Mouse (Mus musculus) midbrain, postnatal 0 days (tissue): ENCODE data around the gene Gm47985. TPM values are rescaled to one million over a fixed set of nuclear protein-coding genes. Genes with fewer than 3 reads are reported as not detected.

ENCODE experiments used
- ATAC-seq: fragments of 200-750 bp; cut with Nextera tagmentation; 2 replicates; pipeline ENCODE4 v1.8.0; 2017; ENCODE audit warnings: moderate number of reproducible peaks, mild to moderate bottlenecking, moderate TSS enrichment, moderate library complexity; ENCODE audit not compliant: low FRiP score
- DNase-seq: peaks from one replicate; pipeline ENCODE4 v3.0.0-alpha.2; 2015; ENCODE audit warnings: low spot score
- H3K27ac ChIP-seq: fragments of 300-500 bp; sonication (generic); 2 replicates; pipeline ENCODE4 v1.5.1; 2014; ENCODE audit warnings: low read depth, mild to moderate bottlenecking, low read length, mixed read lengths
- H3K27me3 ChIP-seq: fragments of 300-500 bp; sonication (generic); 2 replicates; pipeline ENCODE4 v1.6.1; 2014; ENCODE audit warnings: low read length, control low read depth, mixed read lengths; ENCODE audit not compliant: insufficient read depth
- H3K36me3 ChIP-seq: fragments of 300-500 bp; sonication (generic); 2 replicates; pipeline ENCODE4 v1.6.1; 2014; ENCODE audit warnings: low read length, control low read depth, mixed read lengths; ENCODE audit not compliant: insufficient read depth
- H3K4me1 ChIP-seq: fragments of 300-500 bp; sonication (generic); 2 replicates; pipeline ENCODE4 v1.6.1; 2014; ENCODE audit warnings: mild to moderate bottlenecking, control low read depth, antibody characterized with exemption, low read length, mixed read lengths; ENCODE audit not compliant: insufficient read depth
- H3K4me2 ChIP-seq: fragments of 300-500 bp; sonication (generic); 2 replicates; pipeline ENCODE4 v1.6.1; 2014; ENCODE audit warnings: low read depth, mild to moderate bottlenecking, low read length, mixed read lengths; ENCODE audit not compliant: poor library complexity, severe bottlenecking
- H3K4me3 ChIP-seq: fragments of 300-500 bp; sonication (generic); 2 replicates; pipeline ENCODE4 v1.5.1; 2014; ENCODE audit warnings: low read depth, mild to moderate bottlenecking, low read length, moderate library complexity
- H3K9ac ChIP-seq: fragments of 300-500 bp; sonication (generic); replicated peaks from 2 replicates; pipeline ENCODE4 v1.6.1; 2014; ENCODE audit warnings: mild to moderate bottlenecking, low read length, moderate library complexity, mixed read lengths; ENCODE audit not compliant: poor library complexity, severe bottlenecking
- H3K9me3 ChIP-seq: fragments of 300-500 bp; sonication (generic); 2 replicates; pipeline ENCODE4 v1.6.1; 2016; ENCODE audit warnings: low read length, control low read depth
- CTCF ChIP-seq: IDR thresholded peaks from 2 replicates; pipeline ENCODE4 v1.5.1; 2016; ENCODE audit warnings: antibody characterized with exemption, mild to moderate bottlenecking
- WGBS: fragments of 180-500 bp; shearing (Covaris S2); extraction: QIAGEN DNeasy Blood & Tissue Kit; methylation state at CpG from one replicate; pipeline ENCODE4 v1.1.7; 2014; 5-methylcytosine and 5-hydroxymethylcytosine counted together
- polyA plus RNA-seq: library from polyadenylated mRNA; unstranded; fragments of >200 nt; fragmentation: Nextera tagmentation; extraction: Ambion mirVana; gene quantifications from 2 replicates; pipeline ENCODE4 v1.2.1, GENCODE M21; 2015
- total RNA-seq: library from RNA; depleted of rRNA; stranded (reverse); fragments of >200 nt; gene quantifications from 2 replicates; pipeline ENCODE4 v1.2.3, GENCODE M21; 2014; rRNA removed

The Gm47985 gene
- total and polyA plus RNA-seq, 2 experiments from 2014 or later = not detected

DNA sequence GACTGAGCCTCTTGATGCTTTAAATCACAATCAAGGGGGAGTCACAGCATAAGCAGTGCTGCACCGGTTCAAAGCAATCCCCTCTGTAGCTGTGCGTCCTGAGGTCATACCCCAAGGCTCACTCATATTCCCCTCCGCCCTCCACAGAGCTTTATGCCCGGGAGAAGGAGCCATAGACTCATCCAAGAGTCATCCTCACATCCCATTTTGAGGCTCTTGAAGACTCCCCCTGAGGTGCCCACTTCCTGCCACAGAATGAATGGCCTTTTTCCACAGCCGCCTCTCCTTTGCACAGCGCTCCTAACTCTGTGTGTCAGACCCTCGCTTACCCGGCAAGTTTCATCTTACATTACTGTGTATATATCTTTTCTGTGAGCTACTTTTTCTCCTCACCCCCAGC lies 45.2 kb downstream of the Gm47985 start:
- no peaks in the 10 kb centered on the region for H3K4me1 ChIP-seq
- ATAC-seq (no peak), DNase-seq (no peak)
- H3K27me3 ChIP-seq = no peaks in the 10 kb centered on the region
- H3K9me3 ChIP-seq = no peaks in the 10 kb centered on the region
- no peaks in the 10 kb centered on the region for H3K36me3 ChIP-seq
- no peak for TF ChIP-seq CTCF
- 84% methylated on average over 8 of the region's 8 CpGs for WGBS
- H3K4me2 ChIP-seq = no peak overlapping the region
- no peak overlapping the region for H3K9ac ChIP-seq
- H3K4me3 ChIP-seq = no peak overlapping the region
- H3K27ac ChIP-seq = no peak overlapping the region

DNA sequence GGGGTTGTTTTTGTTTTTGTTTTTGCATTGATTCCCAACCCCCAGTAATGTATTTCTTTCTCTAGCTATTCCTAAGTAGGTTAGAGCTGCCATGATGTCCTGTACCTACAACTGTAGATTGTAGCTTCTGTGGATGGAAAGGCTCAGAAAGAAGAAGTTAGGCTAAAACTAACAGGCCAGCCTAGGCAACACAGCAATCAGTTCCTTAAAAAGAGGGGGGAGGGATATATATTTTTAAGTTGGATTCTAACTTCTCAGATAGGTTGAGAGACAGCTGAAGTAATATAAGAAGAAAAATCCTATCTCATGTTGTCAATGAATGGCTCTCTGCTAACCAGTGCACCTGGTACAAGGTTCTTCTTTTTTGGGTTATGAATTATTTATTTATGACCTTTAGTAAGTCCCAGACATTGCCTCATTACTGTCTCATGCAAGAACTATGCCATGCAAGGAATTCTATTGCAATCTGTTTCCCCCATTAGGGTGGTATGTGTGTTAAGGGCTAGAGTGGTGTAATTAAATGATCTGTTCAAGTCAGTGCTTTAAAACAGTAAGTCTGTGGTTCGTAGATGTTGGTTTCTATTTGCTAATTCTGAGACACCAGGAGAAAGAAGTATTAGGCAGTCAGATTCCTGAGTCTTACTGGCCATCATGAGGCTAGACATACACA lies 46.1 kb downstream of the Gm47985 start:
- ATAC-seq (no peak), DNase-seq (no peak)
- Histone ChIP-seq H3K4me3 (no peak overlapping the region), H3K27ac (no peak overlapping the region), H3K36me3 (no peaks in the 10 kb centered on the region), H3K4me2 (no peak overlapping the region), H3K27me3 (no peaks in the 10 kb centered on the region), H3K9me3 (no peaks in the 10 kb centered on the region), H3K9ac (no peak overlapping the region), H3K4me1 (no peaks in the 10 kb centered on the region)
- 77% methylated on average over 1 of the region's 1 CpGs for WGBS
- no peak for TF ChIP-seq CTCF

DNA sequence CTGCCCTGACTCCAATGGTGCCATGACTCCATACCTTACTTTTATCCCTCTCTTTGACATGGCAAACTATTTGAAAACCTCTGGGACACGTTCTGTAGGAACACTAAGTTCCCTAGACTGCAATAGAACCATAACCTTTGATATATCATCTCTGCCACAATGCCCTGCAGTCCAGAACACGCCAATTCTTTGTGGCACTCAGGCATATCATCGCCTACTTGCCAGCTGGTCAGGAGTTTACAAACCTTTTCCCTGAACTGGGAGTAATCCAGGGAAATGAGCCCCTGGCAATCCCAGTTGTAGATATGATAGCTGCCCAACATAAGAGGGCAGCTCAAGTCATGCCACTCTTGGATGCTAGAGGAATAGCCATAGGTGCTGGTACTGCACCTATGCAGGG lies 50.0 kb downstream of the Gm47985 start:
- no peak for DNase-seq
- no peak for TF ChIP-seq CTCF
- ATAC-seq = no peak
- no peak overlapping the region for H3K9ac ChIP-seq
- WGBS = 81% methylated on average over 3 of the region's 3 CpGs
- H3K27me3 ChIP-seq = no peaks in the 10 kb centered on the region
- no peak overlapping the region for H3K27ac ChIP-seq
- H3K4me3 ChIP-seq = no peak overlapping the region
- no peak overlapping the region for H3K4me2 ChIP-seq
- H3K36me3 ChIP-seq = no peaks in the 10 kb centered on the region
- H3K9me3 ChIP-seq = no peaks in the 10 kb centered on the region
- no peaks in the 10 kb centered on the region for H3K4me1 ChIP-seq

- no peak for TF ChIP-seq CTCF
- no peak for ATAC-seq
- DNase-seq = no peak
- Histone ChIP-seq H3K4me2 (no peak overlapping the region), H3K27ac (no peak overlapping the region), H3K9ac (no peak overlapping the region), H3K27me3 (no peaks in the 10 kb centered on the region), H3K4me3 (no peak overlapping the region), H3K36me3 (no peaks in the 10 kb centered on the region), H3K4me1 (no peaks in the 10 kb centered on the region), H3K9me3 (no peaks in the 10 kb centered on the region)
- WGBS = 89% methylated on average over 3 of the region's 3 CpGs
Measured at GRCm38 (mm10) chr1:151233756-151234155, 51.4 kb downstream of the Gm47985 start.

Other genes starting within 250 kb of the Gm47985 start
- 2.5 and 5.2 TPM in 2 replicates for gene Hmcn1, start 189.1 kb upstream of the Gm47985 start, total RNA-seq
- gene Hmcn1, start 189.1 kb upstream of the Gm47985 start, polyA plus RNA-seq = 0.76 and 1.2 TPM in 2 replicates
- not detected in 2 replicates for gene Gm8947, start 9.8 kb downstream of the Gm47985 start, total RNA-seq
- gene Gm8947, start 9.8 kb downstream of the Gm47985 start, polyA plus RNA-seq = not detected in 2 replicates
- gene Gm47995, start 15.9 kb downstream of the Gm47985 start, total RNA-seq = not detected in 2 replicates
- not detected in 2 replicates for gene Gm47995, start 15.9 kb downstream of the Gm47985 start, polyA plus RNA-seq
- gene 3110040M04Rik, start 21.6 kb downstream of the Gm47985 start, total RNA-seq = not detected in 2 replicates
- gene 3110040M04Rik, start 21.6 kb downstream of the Gm47985 start, polyA plus RNA-seq = not detected in 2 replicates
- gene Gm47996, start 27.6 kb downstream of the Gm47985 start, total RNA-seq = not detected in 2 replicates
- gene Gm47996, start 27.6 kb downstream of the Gm47985 start, polyA plus RNA-seq = not detected in 2 replicates
- 164 and 176 TPM in 2 replicates for gene Ivns1abp, start 161.9 kb downstream of the Gm47985 start, total RNA-seq
- 167 and 169 TPM in 2 replicates for gene Ivns1abp, start 161.9 kb downstream of the Gm47985 start, polyA plus RNA-seq
- 7.4 and 15.8 TPM in 2 replicates for gene Swt1, start 245.9 kb downstream of the Gm47985 start, total RNA-seq
- gene Swt1, start 245.9 kb downstream of the Gm47985 start, polyA plus RNA-seq = 10.2 and 16.0 TPM in 2 replicates
- gene Trmt1l, start 246.0 kb downstream of the Gm47985 start, total RNA-seq = 15.0 and 17.8 TPM in 2 replicates
- 15.3 and 15.9 TPM in 2 replicates for gene Trmt1l, start 246.0 kb downstream of the Gm47985 start, polyA plus RNA-seq